Mouse (Mus musculus) ES-E14 (cell line): ENCODE measurements at regions not wholly inside any gene's neighbourhood (a gene's known extent, or its start where the extent isn't known, plus 50 kb on each side); places are given as distances from the start of the nearest gene placed in this dataset.

Source experiments
- DNase-seq: peaks from one replicate; pipeline ENCODE4 v3.0.0-alpha.2; 2013; ENCODE audit warnings: low read depth, low spot score
- H3K27ac ChIP-seq: 2 replicates; pipeline ENCODE4 v1.5.1; 2012; ENCODE audit warnings: low read depth, mild to moderate bottlenecking, low read length, moderate library complexity, mixed read lengths; ENCODE audit not compliant: poor library complexity, insufficient read depth, severe bottlenecking
- H3K36me3 ChIP-seq: 2 replicates; pipeline ENCODE4 v1.6.1; 2012; ENCODE audit warnings: mild to moderate bottlenecking, low read length, moderate library complexity, mixed read lengths; ENCODE audit not compliant: control insufficient read depth, poor library complexity, insufficient read depth, severe bottlenecking
- H3K4me1 ChIP-seq, 2 experiments: fragments of 150-350 bp in 1 of 2; sonication (generic) in 1 of 2; 2 replicates each; pipeline ENCODE4 v1.6.1; 2012; ENCODE audit warnings: low read length in 2 of 2, mild to moderate bottlenecking in 1 of 2, mixed read lengths in 1 of 2; ENCODE audit not compliant: control insufficient read depth in 2 of 2, insufficient read depth in 2 of 2, poor library complexity in 1 of 2
- H3K4me3 ChIP-seq, 2 experiments: fragments of 150-350 bp in 1 of 2; sonication (generic) in 1 of 2; 2 replicates each; pipeline ENCODE4 v1.5.1; 2012; ENCODE audit warnings: low read length in 2 of 2, low read depth in 1 of 2, mild to moderate bottlenecking in 1 of 2, mixed read lengths in 1 of 2; ENCODE audit not compliant: insufficient read depth in 1 of 2, poor library complexity in 1 of 2, severe bottlenecking in 1 of 2
- H3K9ac ChIP-seq: 2 replicates; pipeline ENCODE4 v1.6.1; 2012; ENCODE audit warnings: low read depth, mild to moderate bottlenecking, low read length, mixed read lengths; ENCODE audit not compliant: poor library complexity, insufficient read depth, severe bottlenecking
- H3K9me3 ChIP-seq: fragments of 150-350 bp; sonication (generic); 2 replicates; pipeline ENCODE4 v1.6.1; 2012; ENCODE audit warnings: low read depth, mild to moderate bottlenecking, low read length; ENCODE audit not compliant: control insufficient read depth, insufficient read depth
- CHD2 ChIP-seq: IDR thresholded peaks from 2 replicates; pipeline ENCODE4 v1.6.1; 2014; ENCODE audit warnings: mild to moderate bottlenecking, low read depth, low read length, inconsistent platforms
- HCFC1 ChIP-seq: IDR thresholded peaks from 2 replicates; pipeline ENCODE4 v1.6.1; 2012; ENCODE audit warnings: low read length, inconsistent platforms, borderline replicate concordance; ENCODE audit not compliant: insufficient read depth
- MAFK ChIP-seq: IDR thresholded peaks from 2 replicates; pipeline ENCODE4 v1.6.1; 2014; ENCODE audit warnings: mild to moderate bottlenecking, low read depth, low read length, inconsistent platforms; ENCODE audit not compliant: insufficient read depth
- ZC3H11A ChIP-seq: IDR thresholded peaks from 2 replicates; pipeline ENCODE4 v1.6.1; 2012; ENCODE audit warnings: low read depth, mild to moderate bottlenecking, inconsistent platforms, low read length, borderline replicate concordance
- ZNF384 ChIP-seq: IDR thresholded peaks from 2 replicates; pipeline ENCODE4 v1.6.1; 2012; ENCODE audit warnings: low read depth, low read length, inconsistent platforms
- in situ Hi-C, 2 experiments: fragments of 600-800 bp; cut with MboI; formaldehyde crosslinking; loops; one replicate each; pipeline ENCODE4 v1.15.1; 2025; ENCODE audit warnings: low sequenced_read_pairs in 2 of 2, inconsistent platforms in 1 of 2; ENCODE audit not compliant: unreplicated experiment in 2 of 2

- H3K4me3 ChIP-seq, result no peak overlapping the region
- TF ChIP-seq ZNF384, result no peak
- TF ChIP-seq HCFC1, result no peak
- TF ChIP-seq CHD2, result no peak
- TF ChIP-seq MAFK, result no peak
- no peak for TF ChIP-seq ZC3H11A
- H3K4me1 ChIP-seq, result no peaks in the 10 kb centered on the region
- in situ Hi-C loops, result no loop called here
- H3K36me3 ChIP-seq, result no peaks in the 10 kb centered on the region
- DNase-seq, result no peak
- H3K27ac ChIP-seq, result no peak overlapping the region
- no peak overlapping the region for H3K9ac ChIP-seq
- no peaks in the 10 kb centered on the region; the same call in 1 of the 2 replicates for H3K9me3 ChIP-seq
Measured at GRCm38 (mm10) chr15:96031085-96031780, 240.6 kb downstream of the Ano6 start.

DNA sequence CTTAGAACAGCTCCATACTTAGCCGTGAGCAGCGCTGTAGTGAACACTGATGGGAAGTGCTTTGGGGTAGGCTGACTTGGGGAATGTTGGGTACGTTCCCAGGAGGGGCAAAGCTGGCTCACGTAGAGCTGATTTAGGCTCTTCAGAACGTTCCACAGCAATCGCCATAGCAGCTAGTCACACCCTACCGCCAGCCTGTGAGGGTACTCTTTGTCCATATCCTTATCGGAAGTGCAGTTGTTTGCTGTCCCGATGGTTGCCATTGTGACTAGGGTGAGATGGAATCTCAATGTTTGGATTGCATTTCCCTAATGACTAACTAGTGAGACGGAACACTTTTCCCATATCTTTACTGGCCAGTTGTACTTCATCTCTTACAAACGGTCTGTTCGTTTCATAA lies 244.6 kb downstream of the Ano6 start:
- no peak overlapping the region for H3K9ac ChIP-seq
- no peaks in the 10 kb centered on the region for H3K36me3 ChIP-seq
- H3K27ac ChIP-seq, result no peak overlapping the region
- in situ Hi-C loops, result no loop called here
- no peaks in the 10 kb centered on the region for H3K4me1 ChIP-seq
- H3K9me3 ChIP-seq, result no peaks in the 10 kb centered on the region; the same call in 1 of the 2 replicates
- no peak for DNase-seq
- H3K4me3 ChIP-seq, result no peak overlapping the region
- no peak for TF ChIP-seq ZNF384
- TF ChIP-seq ZC3H11A, result no peak
- TF ChIP-seq MAFK, result no peak
- TF ChIP-seq CHD2, result no peak
- no peak for TF ChIP-seq HCFC1

DNA sequence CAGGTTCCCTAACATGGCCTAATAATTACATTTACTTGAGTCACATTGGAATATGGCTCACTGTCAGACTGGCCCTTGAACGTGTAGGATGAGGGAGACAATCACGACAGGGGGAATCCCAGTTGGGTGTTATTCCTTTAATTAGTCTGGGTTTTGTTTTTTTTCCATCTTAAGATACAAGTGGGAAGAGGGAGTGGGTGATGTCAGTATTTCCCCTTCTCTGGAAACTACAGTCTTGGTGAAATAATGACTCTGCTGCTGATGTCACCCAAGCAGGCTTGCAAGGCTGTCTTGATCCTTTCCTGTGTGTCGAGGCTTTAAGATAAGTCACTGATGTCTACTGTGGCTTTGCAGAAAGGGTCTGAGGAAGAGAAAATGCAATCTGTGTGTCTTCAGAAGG lies 241.8 kb upstream of the Arid2 start:
- TF ChIP-seq HCFC1 (no peak), ZC3H11A (no peak), CHD2 (no peak), MAFK (no peak), ZNF384 (no peak)
- in situ Hi-C loops, result no loop called here
- Histone ChIP-seq H3K9ac (no peak overlapping the region), H3K4me1 (no peaks in the 10 kb centered on the region), H3K36me3 (no peaks in the 10 kb centered on the region), H3K9me3 (no peaks in the 10 kb centered on the region), H3K27ac (no peak overlapping the region), H3K4me3 (no peak overlapping the region)
- DNase-seq, result no peak

DNA sequence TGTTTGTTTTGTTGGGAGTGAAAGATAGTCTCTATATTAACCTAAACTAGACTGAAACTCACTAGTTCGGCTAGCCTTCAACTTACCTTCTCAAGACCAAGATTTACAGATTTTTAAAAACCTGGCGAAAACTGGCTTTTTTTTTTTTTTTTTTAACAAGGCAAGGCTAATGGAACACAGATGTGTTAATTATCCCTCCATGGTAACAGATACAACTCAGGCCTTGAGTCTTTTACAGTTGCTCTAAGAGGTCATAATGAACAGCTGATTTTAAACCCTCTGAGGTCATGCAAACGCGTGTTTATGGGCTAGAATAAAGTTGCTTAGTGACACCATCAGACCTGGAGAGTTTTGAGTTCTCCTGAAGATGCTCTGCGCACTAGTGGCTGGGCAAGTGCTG lies 240.7 kb upstream of the Arid2 start:
- H3K9me3 ChIP-seq, result no peaks in the 10 kb centered on the region
- in situ Hi-C loops, result no loop called here
- no peak overlapping the region for H3K27ac ChIP-seq
- no peaks in the 10 kb centered on the region for H3K36me3 ChIP-seq
- no peak overlapping the region for H3K4me3 ChIP-seq
- TF ChIP-seq CHD2 (no peak), MAFK (no peak), ZC3H11A (no peak), ZNF384 (peak; percentile 48; the same call in 1 of the 2 replicates)
- no peak for DNase-seq
- H3K4me1 ChIP-seq, result no peaks in the 10 kb centered on the region
- no peak overlapping the region for H3K9ac ChIP-seq

- no peaks in the 10 kb centered on the region for H3K9me3 ChIP-seq
- in situ Hi-C loops, result no loop called here
Measured at GRCm38 (mm10) chr15:96050416-96050815, 236.9 kb upstream of the Arid2 start.

More at GRCm38 (mm10) chr15:96050416-96050815, 236.9 kb upstream of the Arid2 start:
- DNase-seq, result no peak
- TF ChIP-seq MAFK, result no peak
- no peak for TF ChIP-seq ZNF384
- no peak for TF ChIP-seq HCFC1
- no peak for TF ChIP-seq CHD2
- TF ChIP-seq ZC3H11A, result no peak
- no peak overlapping the region for H3K9ac ChIP-seq
- H3K4me1 ChIP-seq, result no peaks in the 10 kb centered on the region
- no peaks in the 10 kb centered on the region for H3K36me3 ChIP-seq
- H3K4me3 ChIP-seq, result no peak overlapping the region
- H3K27ac ChIP-seq, result no peak overlapping the region
